Mouse (Mus musculus): ENCODE data around the gene Ccl27a. TPM values are rescaled to one million over a fixed set of nuclear protein-coding genes. Genes with fewer than 3 reads are reported as not detected.

Ccl27a gene
- total RNA-seq, 1 experiment from 2014 or later, result 46.2 TPM

DNA sequence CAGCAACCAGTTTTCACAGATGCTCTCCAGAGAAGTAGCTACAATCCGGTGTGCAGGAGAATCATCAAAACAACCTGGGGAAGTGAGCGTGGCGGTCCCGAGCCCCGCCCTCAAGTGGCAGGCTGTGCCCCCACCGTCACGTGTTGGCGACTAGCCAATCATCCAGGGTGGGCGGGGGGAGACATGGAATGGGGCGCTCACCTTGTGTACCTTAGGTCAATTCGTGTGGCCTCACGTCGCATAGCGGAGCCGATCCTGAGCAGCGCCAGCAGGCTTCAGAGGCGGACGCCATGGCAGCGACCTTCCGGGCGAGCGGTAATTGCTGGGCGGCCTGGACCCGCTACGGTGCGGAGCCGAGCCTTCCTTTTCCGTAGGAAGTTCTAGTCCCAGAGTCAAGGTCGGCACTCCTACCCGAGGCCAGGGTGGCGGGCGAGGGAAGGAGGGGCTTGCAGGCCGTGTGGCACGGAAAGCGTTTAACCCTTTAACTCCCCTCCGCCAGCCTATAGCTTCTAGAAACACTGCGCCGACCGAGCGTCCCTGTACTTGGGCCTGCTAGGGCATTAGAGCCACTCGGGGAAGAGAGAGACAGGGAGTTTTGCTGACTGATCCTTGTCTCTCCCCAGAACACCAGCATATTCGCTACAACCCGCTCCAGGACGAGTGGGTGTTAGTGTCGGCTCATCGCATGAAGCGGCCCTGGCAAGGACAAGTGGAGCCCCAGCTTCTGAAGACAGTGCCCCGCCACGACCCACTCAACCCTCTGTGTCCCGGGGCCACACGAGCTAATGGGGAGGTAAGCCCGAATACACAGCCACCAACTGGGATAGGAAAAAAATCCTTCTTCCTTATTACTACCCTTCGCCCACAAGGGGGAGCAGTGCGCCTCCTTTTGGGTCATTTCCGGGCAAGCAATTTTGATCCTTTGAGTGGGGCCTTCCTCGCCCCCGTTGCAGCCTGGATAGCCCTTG lies 18.4 kb downstream of the Ccl27a start, which contains the start of gene Sigmar1:
Gene Sigmar1, minus strand, starts transcription at position 820 of the 968 bp plus-strand sequence.
- peak; percentile 87 for DNase-seq

DNA sequence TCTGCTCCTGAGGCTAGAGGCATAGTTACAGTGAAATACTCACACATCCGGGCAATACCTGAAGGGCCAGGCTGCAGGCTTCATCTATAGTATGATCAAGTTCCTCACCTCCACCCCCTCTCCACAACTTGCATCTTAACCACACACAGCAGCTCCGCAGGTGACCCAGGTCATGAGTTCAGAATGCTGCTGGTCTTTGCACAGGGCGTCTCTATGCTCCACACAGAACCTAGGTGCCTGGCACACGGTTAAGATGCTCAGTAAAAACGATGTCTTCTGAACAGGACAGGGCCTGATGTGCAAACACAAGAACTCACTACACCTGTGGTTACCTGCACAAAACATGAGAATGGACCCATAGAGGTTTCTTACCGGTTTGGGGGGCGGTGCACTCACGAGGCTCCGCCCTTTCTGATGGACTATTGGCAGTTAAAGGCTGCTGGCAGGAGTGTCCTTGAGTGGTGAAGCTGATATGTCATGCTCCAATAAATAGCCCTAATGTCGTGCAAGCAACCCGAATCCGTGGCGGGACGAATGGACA lies 19.2 kb downstream of the Ccl27a start, which contains the start of gene Galt:
Gene Galt, plus strand, starts transcription at position 432 of the 541 bp plus-strand sequence.
- no peak for DNase-seq

DNA sequence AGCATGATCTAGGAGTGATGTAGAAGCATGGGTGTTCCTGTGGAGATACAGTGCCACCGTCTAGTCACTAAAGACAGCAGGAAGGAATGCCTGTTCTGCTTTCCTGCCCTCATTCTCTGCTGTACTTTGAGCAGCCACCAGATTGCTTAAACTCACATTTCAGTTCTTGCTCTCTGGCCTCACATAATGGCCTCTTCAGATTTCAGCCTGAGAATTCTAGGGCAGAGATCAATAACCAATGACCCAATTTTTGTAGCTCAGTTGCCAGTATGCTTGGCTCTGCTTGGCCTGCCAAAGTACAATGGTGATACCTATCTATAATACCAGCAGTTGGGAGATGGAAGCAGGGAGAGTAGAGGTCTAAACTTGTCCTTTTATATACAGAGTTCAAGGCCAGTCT lies 29.0 kb downstream of the Ccl27a start:
- DNase-seq, result no peak

- no peak for DNase-seq
Observed at GRCm38 (mm10) chr4:41744131-41744530, 29.9 kb downstream of the Ccl27a start.

DNA sequence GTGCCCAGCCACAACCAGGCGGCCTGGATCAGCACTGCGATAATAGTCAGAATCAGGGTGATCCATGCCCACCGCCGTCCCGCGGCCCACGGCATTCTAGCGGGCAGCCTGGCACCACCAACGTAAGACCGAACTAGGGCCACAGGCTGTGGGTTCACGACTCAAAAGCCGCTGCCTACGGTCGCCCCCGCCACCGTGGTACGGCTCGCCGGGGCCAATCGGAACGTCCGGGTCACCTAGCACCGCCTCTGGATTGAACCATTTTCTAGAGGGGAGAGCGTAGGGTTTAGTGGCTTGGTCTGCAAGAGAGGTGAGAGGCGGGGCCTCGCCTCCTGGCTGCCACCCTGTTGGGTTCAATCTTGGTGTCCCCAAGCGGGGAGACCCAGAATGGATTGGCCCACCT lies 32.9 kb downstream of the Ccl27a start:
- DNase-seq, result peak; percentile 92

DNA sequence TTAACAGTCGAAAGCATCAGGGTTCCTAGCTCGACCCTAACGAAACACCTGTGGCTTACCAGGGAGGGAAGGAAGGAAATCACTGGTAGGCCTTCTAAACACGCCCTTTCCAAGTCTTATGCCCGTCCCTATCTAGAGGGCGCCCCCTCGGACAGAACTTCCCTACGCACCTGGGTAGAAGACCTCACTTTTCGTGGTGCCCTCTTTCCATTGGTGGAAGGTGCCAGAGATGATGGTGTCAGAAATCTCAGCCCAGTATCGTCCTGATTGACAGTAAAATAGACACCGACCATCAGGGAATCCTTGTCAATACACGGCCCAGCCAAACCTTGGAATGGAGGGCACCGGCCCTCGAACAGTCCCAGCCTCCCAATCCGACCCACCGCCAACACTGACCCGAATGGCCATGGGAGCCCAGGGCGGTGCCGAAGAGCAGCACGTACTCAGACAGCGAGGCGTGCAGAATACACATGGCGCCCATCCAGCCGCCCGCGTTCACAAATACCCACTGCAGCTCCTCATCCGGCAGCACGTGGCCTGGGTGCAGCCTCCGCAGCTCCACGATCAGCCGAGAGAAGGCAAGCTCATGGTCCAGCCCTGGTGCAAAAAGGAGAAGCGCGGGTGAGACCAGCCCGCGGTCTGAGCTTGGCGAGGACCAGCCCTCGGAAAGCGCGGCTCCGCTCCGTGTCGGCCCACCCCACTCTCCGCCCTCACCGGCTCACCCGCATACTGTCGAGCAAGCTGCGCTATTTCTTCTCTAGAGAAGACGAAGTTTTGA lies 33.5 kb downstream of the Ccl27a start:
- DNase-seq, result peak; percentile 68

- no peak for DNase-seq
Observed at GRCm38 (mm10) chr4:41739260-41739659, 34.8 kb downstream of the Ccl27a start.

GRCm38 (mm10) chr4:41738256-41738603 lies 35.8 kb downstream of the Ccl27a start:
- DNase-seq, result no peak

DNA sequence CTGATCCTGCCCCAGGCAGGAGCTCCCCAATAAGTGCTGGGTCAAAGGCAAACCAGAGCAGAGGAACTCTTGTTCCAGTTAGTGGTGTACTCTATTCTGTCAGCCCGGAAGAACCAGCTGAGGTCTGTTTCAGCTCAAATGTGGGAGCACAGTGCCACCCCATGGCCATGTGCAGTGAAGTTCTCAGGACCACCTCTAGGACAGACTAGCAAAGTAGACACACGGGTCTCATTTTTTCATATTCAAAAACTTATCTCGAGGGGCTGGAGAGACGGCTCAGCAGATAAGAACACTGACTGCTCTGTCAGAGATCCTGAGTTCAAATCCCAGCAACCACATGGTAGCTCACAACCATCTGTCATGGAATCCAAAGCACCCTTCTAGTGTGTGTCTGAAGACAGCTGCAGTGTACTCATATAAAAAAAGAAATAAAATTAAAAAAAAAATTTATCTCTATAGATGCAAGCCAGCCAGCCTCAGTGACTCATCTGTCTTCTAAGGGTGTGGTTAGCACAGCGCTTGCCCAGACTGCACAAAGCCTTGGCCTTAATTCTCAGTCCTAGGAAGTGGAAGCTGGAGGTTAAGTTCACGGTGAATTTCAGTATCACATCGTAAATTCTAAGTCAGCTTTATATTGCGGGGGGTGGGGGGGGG lies 36.3 kb downstream of the Ccl27a start:
- DNase-seq, result peak; percentile 62

GRCm38 (mm10) chr4:41731052-41731765 lies 42.8 kb downstream of the Ccl27a start, which contains the start of gene Arid3c:
Arid3c (minus strand) TSS chr4:41731142.
- DNase-seq, result peak; percentile 18

DNA sequence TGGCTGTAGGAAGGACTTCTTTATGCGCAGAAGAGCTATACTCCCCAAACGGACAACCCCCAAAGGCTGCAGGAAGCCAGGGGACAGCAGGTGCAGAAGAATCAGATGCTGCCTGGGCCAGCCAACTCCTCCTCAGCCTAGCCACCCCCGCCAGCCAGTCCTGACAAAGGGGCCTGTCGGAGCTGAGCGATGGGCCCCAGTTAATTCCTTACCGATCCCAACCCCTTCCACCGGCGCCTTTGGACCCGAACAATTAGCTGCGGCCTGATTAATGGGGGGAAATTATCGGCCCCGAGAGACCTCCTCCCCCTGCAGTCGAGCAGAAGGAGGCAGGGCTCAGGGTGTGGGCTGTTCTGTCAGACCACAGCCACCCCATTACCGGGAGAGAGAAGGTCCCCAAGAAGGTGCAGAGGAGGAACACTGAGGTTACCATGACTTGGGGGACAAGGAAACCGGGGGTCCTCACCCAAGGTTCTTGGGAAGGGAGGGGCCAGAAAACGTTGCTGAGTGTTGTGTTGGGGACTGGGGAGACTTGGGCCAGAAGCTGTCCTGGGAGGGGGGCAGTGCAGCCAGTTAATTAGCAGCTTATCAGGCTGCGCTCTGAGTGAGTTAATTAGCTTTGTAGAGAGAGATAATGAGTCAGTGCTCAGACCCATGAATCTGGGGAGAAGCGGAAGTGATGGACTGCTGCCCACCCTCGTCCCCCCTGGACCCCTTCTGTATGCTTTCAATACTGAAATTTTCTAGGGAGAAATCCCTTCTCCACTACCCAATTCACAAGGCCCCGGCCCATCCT lies 47.0 kb downstream of the Ccl27a start:
- no peak for DNase-seq

DNA sequence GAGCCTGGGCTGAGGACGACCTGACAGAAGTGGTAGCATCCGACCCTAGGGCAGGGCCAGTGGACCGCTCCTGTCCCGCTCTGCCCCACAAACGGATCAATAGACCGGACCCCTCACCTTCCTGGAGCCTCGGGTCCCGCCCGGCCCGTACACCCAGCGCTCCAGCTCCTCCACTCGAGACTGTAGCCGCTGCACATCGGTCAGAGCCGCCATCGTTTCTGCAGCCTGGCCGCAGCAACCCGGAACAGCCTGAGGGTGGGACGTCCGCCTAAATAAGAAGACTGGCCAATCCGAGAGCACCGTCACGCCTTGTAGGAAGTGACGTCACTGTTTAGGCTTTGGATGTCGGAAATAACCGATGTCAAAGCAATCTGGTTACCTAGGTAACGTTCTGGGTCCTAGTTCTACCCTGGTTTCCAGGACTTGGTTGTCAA lies 51.1 kb downstream of the Ccl27a start, which contains the start of gene Dctn3:
Gene Dctn3, minus strand, starts transcription at position 253 of the 434 bp plus-strand sequence.
- peak; percentile 81 for DNase-seq

Other genes starting within 250 kb of the Ccl27a start
- 15.0 and 20.0 TPM in 2 replicates for gene Fam219a, start 204.7 kb downstream of the Ccl27a start, total RNA-seq (2021)
- gene Dnaic1, start 204.5 kb downstream of the Ccl27a start, total RNA-seq (2021), result 0.30 TPM in 1 of 2 replicates, not detected in the other
- 2.0 and 3.9 TPM in 2 replicates for gene Enho, start 133.9 kb downstream of the Ccl27a start, total RNA-seq (2021)
- 46.3 and 49.8 TPM in 2 replicates for gene Cntfr, start 77.2 kb downstream of the Ccl27a start, total RNA-seq (2021)
- gene Il11ra1, start 74.3 kb downstream of the Ccl27a start, total RNA-seq (2021), result 56.7 and 83.4 TPM in 2 replicates
- gene Rpp25l, start 60.7 kb downstream of the Ccl27a start, total RNA-seq (2021), result 34.5 and 36.2 TPM in 2 replicates
- gene Dctn3, start 51.1 kb downstream of the Ccl27a start, total RNA-seq (2021), result 108 and 120 TPM in 2 replicates
- not detected in 2 replicates for gene Arid3c, start 43.1 kb downstream of the Ccl27a start, total RNA-seq (2021)
- gene Galt, start 19.0 kb downstream of the Ccl27a start, total RNA-seq (2021), result 40.8 and 47.6 TPM in 2 replicates
- 84.5 and 86.8 TPM in 2 replicates for gene Sigmar1, start 18.1 kb downstream of the Ccl27a start, total RNA-seq (2021)
- not detected in 2 replicates for gene Gm21541, start 129.4 kb upstream of the Ccl27a start, total RNA-seq (2021)
- gene Gm20878, start 167.3 kb upstream of the Ccl27a start, total RNA-seq (2021), result 5.1 and 5.3 TPM in 2 replicates
- gene Fam205a4, start 191.8 kb upstream of the Ccl27a start, total RNA-seq (2021), result 0.62 and 1.0 TPM in 2 replicates

Measured in adrenal gland, postnatal 25 days (tissue).